Mouse (Mus musculus): ENCODE measurements around the gene Cln5. TPM values are rescaled to one million over a fixed set of nuclear protein-coding genes. Genes with fewer than 3 reads are reported as not detected.

The Cln5 gene
- 30.8 and 31.5 TPM in 2 replicates for polyA plus RNA-seq (2015; fragmentation: Nextera tagmentation; extraction: Ambion mirVana)

- Histone ChIP-seq H3K9me3 (no peaks in the 10 kb centered on the region), H3K4me1 (peaks cover 11% of the 10 kb centered on the region), H3K27me3 (no peaks in the 10 kb centered on the region), H3K36me3 (peaks cover 13% of the 10 kb centered on the region), H3K4me3 (peak within 1 kb of the TSS; percentile 84), H3K9ac (peak within 1 kb of the TSS; percentile 78), H3K4me2 (peak within 1 kb of the TSS; percentile 89), H3K27ac (peak within 1 kb of the TSS; percentile 92)
- WGBS: 0% methylated on average over 65 of the region's 65 CpGs
- ATAC-seq (ENCODE audit: borderline replicate concordance, extremely low read depth, low FRiP score, low TSS enrichment): peak; percentile 97
Measured at GRCm38 (mm10) chr14:103069864-103070611, at the start of gene Cln5. TSS of gene Cln5 (plus strand) at chr14:103070216.

- Histone ChIP-seq H3K9me3 (no peaks in the 10 kb centered on the region), H3K4me3 (no peak overlapping the region), H3K9ac (no peak overlapping the region), H3K27me3 (no peaks in the 10 kb centered on the region), H3K4me2 (no peak overlapping the region), H3K36me3 (no peaks in the 10 kb centered on the region), H3K4me1 (no peaks in the 10 kb centered on the region), H3K27ac (no peak overlapping the region)
- no peak for ATAC-seq (ENCODE audit: borderline replicate concordance, extremely low read depth, low FRiP score, low TSS enrichment)
- WGBS: 77% methylated on average over 2 of the region's 2 CpGs
Measured at GRCm38 (mm10) chr14:103029203-103029602, 40.8 kb upstream of the Cln5 start.

- no peaks in the 10 kb centered on the region for H3K9me3 ChIP-seq
- ATAC-seq (ENCODE audit: borderline replicate concordance, extremely low read depth, low FRiP score, low TSS enrichment): peak; percentile 67; the same call in 1 of the 2 replicates
- no peaks in the 10 kb centered on the region for H3K27me3 ChIP-seq
- 39% methylated on average over 10 of the region's 10 CpGs for WGBS
- H3K27ac ChIP-seq: no peak overlapping the region
- no peak overlapping the region for H3K9ac ChIP-seq
- no peaks in the 10 kb centered on the region for H3K4me1 ChIP-seq
- H3K36me3 ChIP-seq: no peaks in the 10 kb centered on the region
- no peak overlapping the region for H3K4me3 ChIP-seq
- no peak overlapping the region for H3K4me2 ChIP-seq
Measured at GRCm38 (mm10) chr14:103033271-103033823, 36.7 kb upstream of the Cln5 start.

GRCm38 (mm10) chr14:103034076-103034475, 35.9 kb upstream of the Cln5 start:
- H3K27ac ChIP-seq: no peak overlapping the region
- WGBS: 78% methylated on average over 9 of the region's 9 CpGs
- no peak for ATAC-seq (ENCODE audit: borderline replicate concordance, extremely low read depth, low FRiP score, low TSS enrichment)

GRCm38 (mm10) chr14:103037016-103037415, 33.0 kb upstream of the Cln5 start:
- 87% methylated on average over 3 of the region's 3 CpGs for WGBS
- no peak overlapping the region for H3K9ac ChIP-seq
- H3K27me3 ChIP-seq: no peaks in the 10 kb centered on the region
- ATAC-seq (ENCODE audit: borderline replicate concordance, extremely low read depth, low FRiP score, low TSS enrichment): no peak
- no peaks in the 10 kb centered on the region for H3K4me1 ChIP-seq
- no peaks in the 10 kb centered on the region for H3K36me3 ChIP-seq
- no peak overlapping the region for H3K4me3 ChIP-seq
- H3K9me3 ChIP-seq: no peaks in the 10 kb centered on the region
- H3K27ac ChIP-seq: no peak overlapping the region
- no peak overlapping the region for H3K4me2 ChIP-seq

More at GRCm38 (mm10) chr14:103034076-103034475, 35.9 kb upstream of the Cln5 start:
- H3K9ac ChIP-seq: no peak overlapping the region
- no peak overlapping the region for H3K4me2 ChIP-seq
- no peaks in the 10 kb centered on the region for H3K9me3 ChIP-seq
- no peaks in the 10 kb centered on the region for H3K27me3 ChIP-seq
- H3K4me3 ChIP-seq: no peak overlapping the region
- no peaks in the 10 kb centered on the region for H3K36me3 ChIP-seq
- no peaks in the 10 kb centered on the region for H3K4me1 ChIP-seq

- H3K27ac ChIP-seq: no peak within 1 kb of the TSS
- H3K9me3 ChIP-seq: no peaks in the 10 kb centered on the region
- no peaks in the 10 kb centered on the region for H3K36me3 ChIP-seq
- WGBS: 63% methylated on average over 2 of the region's 2 CpGs
- no peak within 1 kb of the TSS for H3K9ac ChIP-seq
- no peaks in the 10 kb centered on the region for H3K27me3 ChIP-seq
- no peak for ATAC-seq (ENCODE audit: borderline replicate concordance, extremely low read depth, low FRiP score, low TSS enrichment)
- no peak within 1 kb of the TSS for H3K4me3 ChIP-seq
- H3K4me2 ChIP-seq: no peak within 1 kb of the TSS
- H3K4me1 ChIP-seq: no peaks in the 10 kb centered on the region
Measured at GRCm38 (mm10) chr14:103046677-103047076, 23.3 kb upstream of the Cln5 start, which contains the start of gene Acod1. TSS of gene Acod1 (plus strand) at chr14:103046977.

GRCm38 (mm10) chr14:103048292-103049086, 21.5 kb upstream of the Cln5 start:
- Histone ChIP-seq H3K4me2 (no peak overlapping the region), H3K9me3 (no peaks in the 10 kb centered on the region), H3K4me1 (no peaks in the 10 kb centered on the region), H3K9ac (no peak overlapping the region), H3K27me3 (no peaks in the 10 kb centered on the region), H3K4me3 (no peak overlapping the region), H3K36me3 (no peaks in the 10 kb centered on the region), H3K27ac (no peak overlapping the region)
- WGBS: 65% methylated on average over 11 of the region's 11 CpGs
- ATAC-seq (ENCODE audit: borderline replicate concordance, extremely low read depth, low FRiP score, low TSS enrichment): no peak

- Histone ChIP-seq H3K36me3 (no peaks in the 10 kb centered on the region), H3K4me1 (no peaks in the 10 kb centered on the region), H3K4me2 (no peak overlapping the region), H3K4me3 (no peak overlapping the region), H3K27me3 (no peaks in the 10 kb centered on the region), H3K9ac (no peak overlapping the region), H3K27ac (no peak overlapping the region), H3K9me3 (no peaks in the 10 kb centered on the region)
- ATAC-seq (ENCODE audit: borderline replicate concordance, extremely low read depth, low FRiP score, low TSS enrichment): peak; percentile 72; the same call in 1 of the 2 replicates
- WGBS: 37% methylated on average over 8 of the region's 8 CpGs
Measured at GRCm38 (mm10) chr14:103051159-103051769, 18.8 kb upstream of the Cln5 start.

- Histone ChIP-seq H3K4me1 (0 out of 2 replicates have a peak, but pooled peaks cover 5% of the 10 kb centered on the region), H3K27me3 (no peaks in the 10 kb centered on the region), H3K4me3 (no peak overlapping the region), H3K36me3 (no peaks in the 10 kb centered on the region), H3K27ac (no peak overlapping the region), H3K9ac (no peak overlapping the region), H3K9me3 (no peaks in the 10 kb centered on the region), H3K4me2 (no peak overlapping the region)
- no peak for ATAC-seq (ENCODE audit: borderline replicate concordance, extremely low read depth, low FRiP score, low TSS enrichment)
- WGBS: 78% methylated on average over 13 of the region's 13 CpGs
Measured at GRCm38 (mm10) chr14:103054731-103055130, 15.3 kb upstream of the Cln5 start.

- H3K9ac ChIP-seq: no peak overlapping the region
- H3K4me3 ChIP-seq: no peak overlapping the region
- 0 out of 2 replicates have a peak, but pooled peaks cover 5% of the 10 kb centered on the region for H3K4me1 ChIP-seq
- H3K4me2 ChIP-seq: no peak overlapping the region
- WGBS: 85% methylated on average over 7 of the region's 7 CpGs
- H3K27ac ChIP-seq: no peak overlapping the region
- H3K36me3 ChIP-seq: no peaks in the 10 kb centered on the region
- ATAC-seq (ENCODE audit: borderline replicate concordance, extremely low read depth, low FRiP score, low TSS enrichment): no peak
- H3K9me3 ChIP-seq: no peaks in the 10 kb centered on the region
- H3K27me3 ChIP-seq: no peaks in the 10 kb centered on the region
Measured at GRCm38 (mm10) chr14:103056601-103057000, 13.4 kb upstream of the Cln5 start.

GRCm38 (mm10) chr14:103058998-103059397, 11.0 kb upstream of the Cln5 start:
- no peaks in the 10 kb centered on the region for H3K9me3 ChIP-seq
- no peak overlapping the region for H3K4me3 ChIP-seq
- no peaks in the 10 kb centered on the region for H3K36me3 ChIP-seq
- 47% methylated on average over 1 of the region's 1 CpGs for WGBS
- 0 out of 2 replicates have a peak, but pooled peaks cover 5% of the 10 kb centered on the region for H3K4me1 ChIP-seq
- peak; percentile 95 for ATAC-seq (ENCODE audit: borderline replicate concordance, extremely low read depth, low FRiP score, low TSS enrichment)
- no peaks in the 10 kb centered on the region for H3K27me3 ChIP-seq
- no peak overlapping the region for H3K9ac ChIP-seq
- no peak overlapping the region for H3K27ac ChIP-seq
- H3K4me2 ChIP-seq: no peak overlapping the region
